Mouse (Mus musculus) thymus, adult 2 months (tissue): ENCODE data around the gene Atp8b4.

Source experiments
- CTCF ChIP-seq: fragments of 200-500 bp; IDR thresholded peaks from 2 replicates; pipeline ENCODE4 v1.5.1; 2012; ENCODE audit warnings: mild to moderate bottlenecking, control low read depth, low read length, moderate library complexity, borderline replicate concordance; ENCODE audit not compliant: control insufficient read depth, poor library complexity, insufficient read depth; ENCODE audit errors: extremely low read depth
- POLR2A ChIP-seq: fragments of 200-500 bp; IDR thresholded peaks from 2 replicates; pipeline ENCODE4 v1.6.1; 2012; ENCODE audit warnings: mild to moderate bottlenecking, low read length, control low read depth, moderate library complexity; ENCODE audit not compliant: control insufficient read depth, poor library complexity, insufficient read depth; ENCODE audit errors: extremely low read depth

DNA sequence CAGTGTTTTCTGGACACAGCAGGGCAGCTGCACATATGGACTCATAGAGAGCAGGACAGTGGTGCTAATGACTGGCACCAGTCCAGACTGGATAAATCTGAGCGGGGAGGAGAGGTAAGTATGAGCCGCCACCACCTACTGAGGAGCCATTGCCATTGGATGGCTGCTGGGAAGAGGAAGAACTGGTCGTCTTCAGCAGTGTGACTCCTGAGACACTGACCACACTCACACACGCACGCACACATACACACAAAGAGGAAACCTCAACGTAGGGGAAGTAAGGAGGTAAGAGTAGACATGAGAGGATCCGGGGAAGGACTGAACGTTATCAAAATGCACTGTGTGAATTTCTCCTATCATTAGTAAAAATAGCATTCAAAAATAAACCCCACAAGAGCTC, 27.0 kb upstream of the Atp8b4 start:
- TF ChIP-seq POLR2A (no peak), CTCF (no peak)
